Mouse (Mus musculus) CD4-positive helper T cell, adult 2 months (primary cell): ENCODE measurements at regions not wholly inside any gene's neighbourhood (a gene's known extent, or its start where the extent isn't known, plus 50 kb on each side); places are given as distances from the start of the nearest gene placed in this dataset.

Source experiments
- DNase-seq: peaks from one replicate; pipeline ENCODE4 v3.0.0-alpha.2; 2012; ENCODE audit warnings: low read depth, missing footprints, low spot score

GRCm38 (mm10) chr2:77358176-77358575 is 77.8 kb upstream of the Sestd1 start:
- DNase-seq = no peak

DNA sequence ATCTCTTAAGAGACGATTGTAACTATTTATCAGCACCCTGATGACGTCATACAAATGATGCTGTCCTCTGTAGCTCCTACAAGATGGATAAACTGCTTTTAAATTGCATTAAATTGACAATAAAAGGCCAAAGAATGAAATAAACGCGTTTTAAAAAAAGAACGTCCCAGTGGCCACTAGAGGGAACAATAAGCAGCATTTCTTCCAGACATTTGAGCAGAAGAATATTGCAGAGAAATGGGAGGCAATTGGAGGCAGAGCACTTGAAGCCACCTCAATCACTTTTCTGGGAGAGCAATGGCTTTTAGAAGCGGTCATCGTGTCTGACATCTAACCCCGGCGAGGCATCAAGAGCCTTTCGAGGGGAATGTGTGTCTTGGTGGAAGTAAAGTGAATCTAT is 76.4 kb upstream of the Sestd1 start:
- no peak for DNase-seq

DNA sequence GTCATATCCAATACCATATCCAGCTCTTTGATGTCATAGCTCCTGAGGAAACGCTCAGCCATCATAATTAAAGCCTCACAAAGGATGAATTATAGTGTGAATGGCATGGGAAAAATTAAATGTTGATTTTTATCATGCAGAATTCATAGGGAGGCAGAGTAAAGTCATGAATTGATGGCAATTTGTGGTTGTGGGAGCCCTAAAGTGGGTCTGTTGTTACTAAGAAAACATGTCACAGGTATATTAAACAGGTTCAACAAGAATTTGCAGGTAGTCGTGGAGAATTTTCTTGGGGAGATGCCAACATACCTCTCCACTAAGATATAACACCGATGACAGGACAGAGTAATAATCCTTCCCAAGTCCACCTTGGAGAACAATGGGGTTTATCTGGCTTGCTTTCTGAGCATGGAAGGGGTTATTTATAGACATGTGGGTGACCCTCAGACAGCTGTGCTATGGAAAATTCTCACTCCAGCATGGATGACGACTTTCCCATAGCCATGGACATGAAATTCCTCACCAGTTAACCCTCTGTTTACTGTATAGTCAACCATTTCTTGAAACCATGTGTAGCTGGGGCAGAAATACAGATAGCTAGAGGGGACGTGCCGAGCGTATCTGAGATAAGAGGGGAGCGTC is 71.7 kb upstream of the Sestd1 start:
- no peak for DNase-seq

GRCm38 (mm10) chr2:77347027-77347426 is 66.6 kb upstream of the Sestd1 start:
- DNase-seq = no peak

GRCm38 (mm10) chr2:77343736-77344440 is 63.5 kb upstream of the Sestd1 start:
- no peak for DNase-seq

- DNase-seq = no peak
Observed at GRCm38 (mm10) chr2:77342416-77342815, 62.0 kb upstream of the Sestd1 start.

GRCm38 (mm10) chr2:77341575-77342332 is 61.4 kb upstream of the Sestd1 start:
- DNase-seq = peak; percentile 85

- no peak for DNase-seq
Observed at GRCm38 (mm10) chr2:77340076-77340475, 59.7 kb upstream of the Sestd1 start.

DNA sequence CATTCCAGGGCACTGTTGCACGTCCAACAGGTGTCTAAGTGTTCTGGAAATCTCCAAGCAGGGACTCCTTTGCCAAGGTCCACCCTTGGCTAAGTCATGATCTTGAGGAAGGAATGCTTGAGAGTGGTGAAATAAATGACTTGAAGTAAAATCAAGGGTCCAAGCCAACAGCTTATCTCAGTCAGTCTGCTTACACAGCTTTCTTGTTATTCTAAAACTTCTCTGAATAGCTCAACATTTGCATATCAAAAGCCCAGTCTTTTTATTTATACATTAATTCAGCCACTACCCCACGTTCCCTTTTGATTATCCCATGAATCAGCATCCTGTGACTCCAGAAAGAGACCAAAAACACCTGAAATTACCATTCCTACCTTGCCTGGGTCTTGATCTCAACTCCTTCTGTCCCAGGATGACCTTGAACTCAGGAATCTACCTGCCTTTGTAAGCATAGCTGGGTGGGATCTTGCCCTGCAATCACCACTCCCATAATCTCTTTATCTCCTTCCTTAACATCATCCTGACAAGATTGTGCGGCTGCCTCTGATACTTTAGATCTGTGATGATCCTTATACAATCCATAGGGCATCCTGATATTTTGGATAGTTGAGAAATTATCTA is 57.5 kb upstream of the Sestd1 start:
- DNase-seq = no peak

DNA sequence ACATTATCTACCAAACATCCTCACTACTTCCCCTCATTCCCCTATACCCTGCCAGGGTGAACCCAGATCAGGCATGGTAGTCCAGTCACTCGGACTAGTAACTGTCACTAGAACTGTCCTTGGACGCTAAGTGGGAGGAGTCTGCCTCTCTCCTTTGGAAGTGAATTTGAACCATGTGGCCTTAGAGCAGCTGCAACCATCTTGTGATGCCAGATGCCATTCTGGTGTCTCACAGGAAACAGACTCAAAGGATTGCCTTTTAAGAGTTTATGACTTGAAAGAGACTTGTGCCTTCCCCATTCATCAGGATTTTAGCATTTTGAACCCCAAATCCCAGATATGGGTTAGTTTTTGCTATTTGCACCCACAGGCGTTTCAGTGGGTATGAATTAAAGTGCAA is 56.9 kb upstream of the Sestd1 start:
- no peak for DNase-seq

DNA sequence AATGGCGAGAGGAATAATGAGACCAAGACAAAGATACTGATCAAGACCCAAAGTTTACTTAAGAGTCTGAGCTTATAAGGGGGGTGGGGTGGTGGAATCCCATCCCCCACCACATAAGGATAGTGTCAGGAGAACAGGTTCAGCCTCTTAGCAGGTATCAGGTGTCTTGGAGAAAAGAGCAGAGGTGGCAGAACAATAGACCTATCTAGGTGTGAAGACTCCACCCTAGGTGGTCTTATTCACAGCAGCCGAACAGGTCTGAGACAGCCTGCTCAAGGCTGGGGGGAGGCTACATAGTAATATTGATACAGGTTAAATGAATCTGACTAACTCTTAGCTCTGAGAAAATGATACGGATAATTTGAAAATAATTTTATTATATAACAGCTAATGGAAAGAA is 56.4 kb upstream of the Sestd1 start:
- DNase-seq = no peak

DNA sequence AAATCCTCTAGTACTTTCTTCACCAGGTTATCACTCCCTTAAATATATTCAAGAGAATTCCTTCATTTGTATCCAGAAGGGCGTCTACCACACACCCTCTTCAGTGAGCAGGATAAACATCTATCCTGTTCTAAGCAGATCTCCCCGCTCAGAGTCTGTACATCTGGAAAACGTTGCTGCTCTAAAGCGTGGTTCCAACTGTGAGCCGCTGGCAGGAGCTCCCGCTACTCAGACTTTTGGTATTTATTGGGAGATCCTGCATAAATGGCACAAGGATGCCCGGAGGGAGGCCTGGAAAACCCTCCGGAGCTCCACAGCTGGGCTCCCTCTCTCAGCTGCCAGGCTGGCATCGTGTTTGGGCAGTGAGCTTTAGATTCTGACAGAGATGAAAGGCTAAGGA is 54.3 kb upstream of the Sestd1 start:
- DNase-seq = no peak

- no peak for DNase-seq
Observed at GRCm38 (mm10) chr2:77333394-77334079, 53.1 kb upstream of the Sestd1 start.
